Mouse (Mus musculus) right cerebral cortex, postnatal 25 days (tissue): ENCODE data around the gene St8sia1.

Experiments
- DNase-seq: peaks from one replicate; pipeline ENCODE4 v3.0.0; 2022

The St8sia1 gene

DNA sequence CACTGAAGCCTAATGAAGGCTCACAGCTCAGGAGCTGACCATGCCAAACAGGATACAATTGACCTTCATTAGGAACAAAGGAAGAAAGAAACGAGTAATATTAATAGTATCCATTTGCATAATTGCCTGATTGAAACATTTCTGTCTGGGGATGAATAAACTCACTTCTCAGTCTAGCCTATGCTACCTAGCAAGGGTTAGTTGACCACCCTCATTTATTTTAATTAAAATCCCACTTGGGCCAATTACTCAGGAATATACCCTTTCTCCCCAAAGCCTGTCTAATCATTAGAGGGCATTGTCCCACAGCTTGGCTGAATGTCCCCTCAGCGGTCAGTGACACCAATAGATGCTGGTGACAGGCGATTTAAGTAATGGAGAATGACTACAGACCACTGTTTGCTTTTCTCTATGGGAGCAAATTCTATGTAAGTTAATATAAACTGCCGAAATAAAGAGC is 183.6 kb downstream of the St8sia1 start:
- no peak for DNase-seq

DNA sequence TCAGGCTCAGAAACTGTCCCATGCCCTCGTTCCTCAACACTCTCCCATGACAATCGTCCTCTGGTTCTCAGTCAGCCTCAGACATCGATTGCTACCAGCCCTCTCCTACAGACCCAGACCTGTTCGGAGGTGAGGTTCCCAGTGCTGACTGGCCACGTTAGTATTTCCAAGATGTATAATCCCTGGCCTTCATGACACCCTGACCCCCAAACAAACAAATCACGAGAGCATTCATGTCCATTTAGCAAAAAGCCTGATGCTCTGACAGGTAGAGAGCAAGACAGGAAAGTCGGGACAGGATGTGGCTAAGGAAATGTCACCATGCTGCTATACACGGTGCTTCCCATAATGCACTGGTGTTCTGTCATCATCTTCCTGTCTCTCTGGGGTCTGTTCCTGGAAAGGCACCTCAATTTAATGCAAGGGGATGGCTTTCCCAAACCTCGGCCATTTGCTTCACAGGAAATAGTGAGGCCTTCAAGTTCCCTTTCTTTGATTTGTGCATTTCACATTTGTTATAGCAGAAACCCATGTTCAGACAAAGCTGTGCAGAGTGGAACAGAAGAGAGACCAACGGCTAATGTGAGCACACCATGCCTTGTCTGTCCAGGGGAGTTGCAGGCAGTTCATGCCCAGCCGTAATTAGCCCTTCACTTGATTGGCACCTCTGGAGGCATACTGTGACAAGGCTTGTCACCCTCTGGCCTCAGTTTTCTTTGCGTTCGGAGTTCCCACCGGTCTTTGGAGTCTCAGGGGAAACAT is 184.3 kb downstream of the St8sia1 start:
- DNase-seq: no peak

DNA sequence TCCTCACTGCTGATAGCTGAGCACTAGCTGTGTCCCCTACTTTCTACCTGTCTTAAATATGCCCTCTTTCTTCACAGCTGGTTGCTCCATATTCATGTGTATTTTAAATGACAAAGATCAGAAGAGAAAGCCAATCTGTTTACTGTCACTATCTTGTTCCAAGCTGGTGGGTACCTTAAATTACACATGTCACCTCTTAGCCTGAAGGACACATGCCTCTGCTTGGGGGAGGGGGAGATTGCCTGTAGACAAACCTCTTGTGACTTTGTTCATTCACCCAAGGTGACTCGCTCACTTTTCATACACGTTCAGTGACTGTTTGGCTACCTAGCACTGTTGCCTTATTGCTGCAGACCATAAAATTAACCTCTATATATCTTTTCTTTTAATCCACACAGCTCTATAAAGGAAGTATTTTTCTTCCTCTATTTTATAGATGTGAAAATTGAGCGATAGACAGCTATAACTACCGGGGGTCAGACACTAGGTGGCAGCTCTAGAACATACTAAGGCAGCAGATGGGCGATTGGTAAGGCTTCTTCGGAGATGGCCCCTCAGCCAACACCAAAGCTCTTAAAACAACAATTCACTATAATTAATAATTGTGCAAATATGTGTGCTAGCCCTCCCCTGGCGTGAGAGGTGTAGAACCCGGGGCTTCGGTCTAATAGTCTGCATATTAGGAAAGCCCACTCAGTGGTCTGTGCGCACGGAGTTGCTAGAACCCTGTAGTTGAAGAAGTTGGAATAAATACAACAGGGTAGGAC is 185.0 kb downstream of the St8sia1 start:
- peak; percentile 39 for DNase-seq

DNA sequence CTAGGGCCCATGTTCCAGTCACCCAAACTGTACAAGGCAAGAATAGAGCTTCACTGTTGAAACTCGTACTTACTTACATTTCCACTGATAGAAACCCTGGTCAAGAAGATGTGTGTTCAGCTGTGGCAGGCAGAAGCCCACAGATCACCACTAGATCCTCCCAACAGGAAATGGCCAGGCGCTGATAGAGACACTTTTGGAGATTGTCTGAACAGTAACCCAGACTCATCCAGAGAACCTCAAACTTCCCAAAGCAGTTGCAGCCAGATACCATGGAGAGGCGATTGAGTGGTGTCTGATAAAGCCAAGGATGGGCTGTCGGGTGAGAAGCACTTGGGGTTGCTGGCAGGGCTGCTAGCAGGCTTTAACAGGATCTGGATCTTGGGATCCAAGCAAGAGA is 187.3 kb downstream of the St8sia1 start:
- no peak for DNase-seq

DNA sequence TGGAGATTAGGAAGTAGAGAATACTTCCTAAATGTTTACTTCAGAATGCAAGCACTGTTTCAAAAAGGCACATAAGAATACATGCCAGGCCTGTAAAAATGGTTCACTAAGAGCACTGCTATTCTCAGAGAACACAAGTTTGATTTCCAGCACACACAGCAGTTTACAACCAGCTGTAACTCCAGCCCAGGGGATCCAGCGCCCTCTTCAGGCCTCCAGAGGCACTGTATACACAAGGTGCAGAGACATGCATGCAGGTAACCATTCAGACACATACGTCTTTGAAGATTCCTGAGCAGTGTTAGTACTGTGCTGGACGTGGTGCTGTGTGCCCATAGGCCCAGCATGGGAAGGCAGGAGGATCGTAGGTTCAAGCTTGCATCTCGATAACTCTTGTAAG is 190.7 kb downstream of the St8sia1 start:
- no peak for DNase-seq

DNA sequence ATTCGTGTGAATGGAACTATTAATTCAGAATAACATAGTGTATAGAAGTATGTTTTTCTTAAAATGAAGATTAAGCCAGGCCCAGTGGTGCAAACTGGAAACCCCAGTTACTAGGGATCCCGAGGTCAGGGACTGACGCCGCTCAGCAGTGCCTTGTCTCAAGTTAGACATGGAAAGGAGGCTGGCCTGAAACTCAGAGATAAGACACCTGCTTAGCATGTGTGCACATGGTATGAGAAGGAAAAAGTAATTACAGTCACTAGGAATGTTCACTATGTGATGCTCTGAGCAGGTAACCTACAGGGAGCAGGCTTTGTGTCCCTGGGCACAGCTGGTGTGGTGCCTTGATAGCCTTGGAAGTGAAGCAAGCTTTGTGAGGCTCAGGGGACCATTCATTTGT is 192.6 kb downstream of the St8sia1 start:
- DNase-seq: no peak
